Mouse (Mus musculus) megakaryocyte, embryonic 14.5 days (primary cell): ENCODE data around the gene Zbtb20. TPM values are rescaled to one million over a fixed set of nuclear protein-coding genes. Genes with fewer than 3 reads are reported as not detected.
A peak's percentile ranks its signal among the peaks of the same experiment; 100 is the strongest.

ENCODE experiments used
- H3K27me3 ChIP-seq: replicated peaks from 2 replicates; pipeline ENCODE3; 2012; ENCODE audit warnings: inconsistent platforms
- H3K36me3 ChIP-seq: replicated peaks from 2 replicates; pipeline ENCODE3; 2012; ENCODE audit warnings: low read length, inconsistent platforms, mixed read lengths
- H3K4me1 ChIP-seq: 2 replicates; pipeline ENCODE4 v1.6.1; 2012; ENCODE audit warnings: inconsistent platforms
- H3K4me3 ChIP-seq: replicated peaks from 2 replicates; pipeline ENCODE3; 2012; ENCODE audit warnings: moderate library complexity, mild to moderate bottlenecking, inconsistent platforms
- H3K9me3 ChIP-seq: 2 replicates; pipeline ENCODE4 v1.6.1; 2012; ENCODE audit warnings: inconsistent platforms
- FLI1 ChIP-seq: IDR thresholded peaks from 2 replicates; pipeline ENCODE4 v1.6.1; 2012; ENCODE audit warnings: low read length, inconsistent platforms, mixed read lengths
- GATA1 ChIP-seq: IDR thresholded peaks from 3 replicates; pipeline ENCODE4 v1.6.1; 2012; ENCODE audit warnings: mixed read lengths, low read length, inconsistent platforms, borderline replicate concordance
- polyA plus RNA-seq: library from polyadenylated mRNA; stranded (reverse); fragments of >175 nt; gene quantifications from 2 replicates; pipeline ENCODE4 v1.2.3, GENCODE M21; 2012; ENCODE audit warnings: low replicate concordance; ENCODE audit not compliant: insufficient read depth

Gene Zbtb20
- polyA plus RNA-seq, 1 experiment: 2.4 TPM

GRCm38 (mm10) chr16:43362651-43363300, 487.1 kb downstream of the Zbtb20 start:
- H3K4me3 ChIP-seq: peak overlapping the region; percentile 64
- no peaks in the 10 kb centered on the region for H3K9me3 ChIP-seq
- peaks cover 20% of the 10 kb centered on the region for H3K4me1 ChIP-seq
- no peak for TF ChIP-seq FLI1
- no peak for TF ChIP-seq GATA1
- H3K36me3 ChIP-seq: no peaks in the 10 kb centered on the region
- H3K27me3 ChIP-seq: no peaks in the 10 kb centered on the region

- TF ChIP-seq GATA1 (no peak), FLI1 (no peak)
- peaks cover 20% of the 10 kb centered on the region for H3K4me1 ChIP-seq
- H3K36me3 ChIP-seq: no peaks in the 10 kb centered on the region
- peak overlapping the region; percentile 64 for H3K4me3 ChIP-seq
- no peaks in the 10 kb centered on the region for H3K27me3 ChIP-seq
- no peaks in the 10 kb centered on the region for H3K9me3 ChIP-seq
Observed at GRCm38 (mm10) chr16:43363316-43363715, 487.6 kb downstream of the Zbtb20 start.

- no peak for TF ChIP-seq FLI1
- TF ChIP-seq GATA1: no peak
- peak overlapping the region; percentile 73 for H3K4me3 ChIP-seq
- H3K36me3 ChIP-seq: no peaks in the 10 kb centered on the region
- H3K4me1 ChIP-seq: peaks cover 20% of the 10 kb centered on the region
- no peaks in the 10 kb centered on the region for H3K27me3 ChIP-seq
- no peaks in the 10 kb centered on the region for H3K9me3 ChIP-seq
Observed at GRCm38 (mm10) chr16:43363751-43364515, 488.3 kb downstream of the Zbtb20 start.

GRCm38 (mm10) chr16:43364516-43364910, 488.8 kb downstream of the Zbtb20 start:
- Histone ChIP-seq H3K4me3 (no peak overlapping the region), H3K4me1 (peaks cover 20% of the 10 kb centered on the region), H3K9me3 (no peaks in the 10 kb centered on the region), H3K27me3 (no peaks in the 10 kb centered on the region), H3K36me3 (no peaks in the 10 kb centered on the region)
- TF ChIP-seq FLI1: no peak
- no peak for TF ChIP-seq GATA1

- H3K4me3 ChIP-seq: no peak overlapping the region
- TF ChIP-seq FLI1: no peak
- TF ChIP-seq GATA1: no peak
- no peaks in the 10 kb centered on the region for H3K36me3 ChIP-seq
- no peaks in the 10 kb centered on the region for H3K9me3 ChIP-seq
- no peaks in the 10 kb centered on the region for H3K27me3 ChIP-seq
- peaks cover 20% of the 10 kb centered on the region for H3K4me1 ChIP-seq
Observed at GRCm38 (mm10) chr16:43365277-43365676, 489.6 kb downstream of the Zbtb20 start.

GRCm38 (mm10) chr16:43370496-43371020, 494.9 kb downstream of the Zbtb20 start:
- H3K4me3 ChIP-seq: no peak overlapping the region
- no peaks in the 10 kb centered on the region for H3K36me3 ChIP-seq
- no peaks in the 10 kb centered on the region for H3K27me3 ChIP-seq
- H3K9me3 ChIP-seq: no peaks in the 10 kb centered on the region
- H3K4me1 ChIP-seq: no peaks in the 10 kb centered on the region
- TF ChIP-seq FLI1: no peak
- TF ChIP-seq GATA1: no peak

GRCm38 (mm10) chr16:43376782-43377181, 501.1 kb downstream of the Zbtb20 start:
- Histone ChIP-seq H3K27me3 (no peaks in the 10 kb centered on the region), H3K36me3 (no peaks in the 10 kb centered on the region), H3K4me3 (no peak overlapping the region), H3K9me3 (no peaks in the 10 kb centered on the region), H3K4me1 (peaks cover 8% of the 10 kb centered on the region; the same call in 1 of the 2 replicates)
- TF ChIP-seq GATA1 (no peak), FLI1 (no peak)

- no peak for TF ChIP-seq GATA1
- no peak for TF ChIP-seq FLI1
- H3K4me1 ChIP-seq: peaks cover 8% of the 10 kb centered on the region; the same call in 1 of the 2 replicates
- H3K36me3 ChIP-seq: no peaks in the 10 kb centered on the region
- no peak overlapping the region for H3K4me3 ChIP-seq
- H3K27me3 ChIP-seq: no peaks in the 10 kb centered on the region
- H3K9me3 ChIP-seq: no peaks in the 10 kb centered on the region
Observed at GRCm38 (mm10) chr16:43379351-43380325, 504.0 kb downstream of the Zbtb20 start.

GRCm38 (mm10) chr16:43381183-43381582, 505.5 kb downstream of the Zbtb20 start:
- no peaks in the 10 kb centered on the region for H3K27me3 ChIP-seq
- peaks cover 8% of the 10 kb centered on the region; the same call in 1 of the 2 replicates for H3K4me1 ChIP-seq
- no peak for TF ChIP-seq FLI1

More at GRCm38 (mm10) chr16:43381183-43381582, 505.5 kb downstream of the Zbtb20 start:
- Histone ChIP-seq H3K36me3 (no peaks in the 10 kb centered on the region), H3K9me3 (no peaks in the 10 kb centered on the region), H3K4me3 (peak overlapping the region; percentile 34)
